ENCODE assay signal across 10 mouse cellular contexts in genomic region chr15:99648326-99648725, GRCm38 (mm10). TPM values are rescaled to one million over a fixed set of nuclear protein-coding genes. Genes with fewer than 3 reads are reported as not detected.
DNase-seq lines count a peak whose midpoint lies in the region; ATAC-seq lines count a peak whose summit lies in the region.
"Had no signal": no experiment of that assay in that cellular context is flagged by ENCODE, and none has a peak within 500 bp of the region (broad histone marks: within the 10 kb centered on the region; RNA-seq: fewer than 3 reads in every experiment).

No protein-coding gene starts in this region.

- H3K4me3 ChIP-seq in limb, embryonic 10.5 days: 0 out of 2 replicates have a peak overlapping the region, but pooled peaks have one; percentile 10
- no peak overlapping the region for H3K4me3 ChIP-seq in neural tube, embryonic 15.5 days (replicated peaks)

- H3K4me1 ChIP-seq in limb, embryonic 10.5 days: peaks cover 60% of the 10 kb centered on the region
- peaks cover 77% of the 10 kb centered on the region for H3K4me1 ChIP-seq in neural tube, embryonic 15.5 days

- 48% methylated on average over 4 of the region's 4 CpGs for WGBS in limb, embryonic 10.5 days
- 7% methylated on average over 4 of the region's 4 CpGs for WGBS in neural tube, embryonic 15.5 days

- no peaks in the 10 kb centered on the region for H3K9me3 ChIP-seq in limb, embryonic 10.5 days (replicated peaks)
- no peaks in the 10 kb centered on the region for H3K9me3 ChIP-seq in neural tube, embryonic 15.5 days (replicated peaks)

- no peaks in the 10 kb centered on the region for H3K36me3 ChIP-seq in limb, embryonic 10.5 days
- no peaks in the 10 kb centered on the region for H3K36me3 ChIP-seq in neural tube, embryonic 15.5 days

- H3K4me2 ChIP-seq in neural tube, embryonic 15.5 days: peak overlapping the region; percentile 94

- H3K27ac ChIP-seq in limb, embryonic 10.5 days: no peak overlapping the region
- peak overlapping the region; percentile 75 for H3K27ac ChIP-seq in neural tube, embryonic 15.5 days (replicated peaks)

- 0 out of 2 replicates have a peak overlapping the region, but pooled peaks have one; percentile 20 for H3K9ac ChIP-seq in neural tube, embryonic 15.5 days (replicated peaks)

- no peak for ATAC-seq in neural tube, embryonic 15.5 days (ENCODE audit: low FRiP score)

- peaks cover 11% of the 10 kb centered on the region for H3K27me3 ChIP-seq in limb, embryonic 10.5 days (ENCODE audit: low read depth, poor library complexity, severe bottlenecking)
- H3K27me3 ChIP-seq in neural tube, embryonic 15.5 days (replicated peaks): no peaks in the 10 kb centered on the region

- peak; percentile 49 for DNase-seq in embryo, embryonic 10.5 days (ENCODE audit: low spot score)
- no peak for DNase-seq in embryo, embryonic 10 days (ENCODE audit: low spot score)
- DNase-seq in thymus, postnatal 0 days (ENCODE audit: low spot score): peak; percentile 20
- no peak for DNase-seq in thymus, postnatal 10 days (ENCODE audit: low spot score in 2 of 2)
- no peak for DNase-seq in limb, embryonic 10.5 days (ENCODE audit: low spot score)
- no peak for DNase-seq in urinary bladder, postnatal 10 days (ENCODE audit: low spot score)
- DNase-seq in cerebellum, adult 11-12 months: no peak
- DNase-seq: kidney, adult 18-20 months had no signal

RNA-seq across cellular contexts. Expression of gene Racgap1, which starts 3.1 kb away (rescaled TPM):
- polyA plus RNA-seq in thymus, postnatal 0 days (2015; fragmentation: Nextera tagmentation; extraction: Ambion mirVana): 121 and 132 TPM in 2 replicates
- polyA plus RNA-seq in limb, embryonic 10.5 days (2016; fragmentation: Nextera tagmentation; extraction: Ambion mirVana): 128 and 138 TPM in 2 replicates
- 59.4 and 84.9 TPM in 2 replicates for polyA plus RNA-seq in neural tube, embryonic 15.5 days (2015; fragmentation: Nextera tagmentation; extraction: Ambion mirVana)

RNA-seq across cellular contexts. Expression of gene Asic1, which starts 21.8 kb away (rescaled TPM):
- polyA plus RNA-seq in thymus, postnatal 0 days (2015; fragmentation: Nextera tagmentation; extraction: Ambion mirVana): 0.94 and 1.1 TPM in 2 replicates
- polyA plus RNA-seq in limb, embryonic 10.5 days (2016; fragmentation: Nextera tagmentation; extraction: Ambion mirVana): 1.1 TPM in 2 replicates
- 59.3 and 68.9 TPM in 2 replicates for polyA plus RNA-seq in neural tube, embryonic 15.5 days (2015; fragmentation: Nextera tagmentation; extraction: Ambion mirVana)

RNA-seq across cellular contexts. Expression of gene Aqp6, which starts 47.1 kb away (rescaled TPM):
- polyA plus RNA-seq in thymus, postnatal 0 days (2015; fragmentation: Nextera tagmentation; extraction: Ambion mirVana): 0.15 TPM in 1 of 2 replicates, not detected in the other
- not detected in 2 replicates for polyA plus RNA-seq in limb, embryonic 10.5 days (2016; fragmentation: Nextera tagmentation; extraction: Ambion mirVana)
- 0.64 and 0.72 TPM in 2 replicates for polyA plus RNA-seq in neural tube, embryonic 15.5 days (2015; fragmentation: Nextera tagmentation; extraction: Ambion mirVana)
- polyA plus RNA-seq: spleen, adult 2 months had no signal

RNA-seq across cellular contexts. Expression of gene Smarcd1, which starts 53.6 kb away (rescaled TPM):
- 36.3 and 41.1 TPM in 2 replicates for polyA plus RNA-seq in thymus, postnatal 0 days (2015; fragmentation: Nextera tagmentation; extraction: Ambion mirVana)
- polyA plus RNA-seq in limb, embryonic 10.5 days (2016; fragmentation: Nextera tagmentation; extraction: Ambion mirVana): 84.0 and 85.8 TPM in 2 replicates
- polyA plus RNA-seq in neural tube, embryonic 15.5 days (2015; fragmentation: Nextera tagmentation; extraction: Ambion mirVana): 80.2 and 91.5 TPM in 2 replicates

RNA-seq across cellular contexts. Expression of gene Gm17349, which starts 57.0 kb away (rescaled TPM):
- not detected in 2 replicates for polyA plus RNA-seq in thymus, postnatal 0 days (2015; fragmentation: Nextera tagmentation; extraction: Ambion mirVana)
- not detected in 2 replicates for polyA plus RNA-seq in limb, embryonic 10.5 days (2016; fragmentation: Nextera tagmentation; extraction: Ambion mirVana)
- not detected in 2 replicates for polyA plus RNA-seq in neural tube, embryonic 15.5 days (2015; fragmentation: Nextera tagmentation; extraction: Ambion mirVana)

Comparison
In these comparisons a context has a peak if more than half of its experiments do, and no peak if none do; other contexts are left out.
1. DNase-seq: peak in embryo, embryonic 10.5 days (single experiment) and thymus, postnatal 0 days (single experiment); none in embryo, embryonic 10 days (single experiment), thymus, postnatal 10 days (0 of 2), limb, embryonic 10.5 days (single experiment), urinary bladder, postnatal 10 days (single experiment) and cerebellum, adult 11-12 months (single experiment).
2. RNA of gene Asic1, which starts 21.8 kb away (polyA plus RNA-seq): 59.3 to 68.9 TPM in neural tube, embryonic 15.5 days; 1.1 TPM in limb, embryonic 10.5 days and 0.94 to 1.1 TPM in thymus, postnatal 0 days; every median in the first group is over 10 times any median in the second.